Mouse (Mus musculus) C2C12 (cell line): ENCODE data around the gene Usb1.

Source experiments
- CTCF ChIP-seq: IDR thresholded peaks from one replicate; pipeline ENCODE4 v1.5.1; 2011; ENCODE audit not compliant: control insufficient read depth, insufficient read depth, insufficient read length
- MAX ChIP-seq: IDR thresholded peaks from one replicate; pipeline ENCODE4 v1.6.1; 2011; ENCODE audit warnings: mild to moderate bottlenecking, control low read depth
- MYOD1 ChIP-seq: IDR thresholded peaks from one replicate; pipeline ENCODE4 v1.6.1; 2011; ENCODE audit warnings: low read depth; ENCODE audit not compliant: control insufficient read depth, insufficient read length
- MYOG ChIP-seq: IDR thresholded peaks from one replicate; pipeline ENCODE4 v1.6.1; 2011; ENCODE audit not compliant: control insufficient read depth, insufficient read length; ENCODE audit errors: extremely low read depth
- USF1 ChIP-seq: IDR thresholded peaks from one replicate; pipeline ENCODE4 v1.6.1; 2011; ENCODE audit warnings: low read depth, mild to moderate bottlenecking, control low read depth, moderate library complexity

- TF ChIP-seq CTCF: no peak
- TF ChIP-seq MYOD1: no peak
- no peak for TF ChIP-seq USF1
- no peak for TF ChIP-seq MAX
- no peak for TF ChIP-seq MYOG
Measured at GRCm38 (mm10) chr8:95314707-95315106, 17.4 kb upstream of the Usb1 start.
